Mouse (Mus musculus) ES-Bruce4 (cell line): ENCODE data around the gene Ptpn13.

Experiments
- CTCF ChIP-seq: IDR thresholded peaks from one replicate; pipeline ENCODE4 v1.8.1; 2011; ENCODE audit warnings: low read depth, low read length
- EP300 ChIP-seq: IDR thresholded peaks from 2 replicates; pipeline ENCODE4 v1.6.1; 2011; ENCODE audit warnings: low read depth, low read length; ENCODE audit not compliant: insufficient read depth
- POLR2A ChIP-seq: IDR thresholded peaks from one replicate; pipeline ENCODE4 v1.8.1; 2011; ENCODE audit warnings: low read length; ENCODE audit not compliant: insufficient read depth

DNA sequence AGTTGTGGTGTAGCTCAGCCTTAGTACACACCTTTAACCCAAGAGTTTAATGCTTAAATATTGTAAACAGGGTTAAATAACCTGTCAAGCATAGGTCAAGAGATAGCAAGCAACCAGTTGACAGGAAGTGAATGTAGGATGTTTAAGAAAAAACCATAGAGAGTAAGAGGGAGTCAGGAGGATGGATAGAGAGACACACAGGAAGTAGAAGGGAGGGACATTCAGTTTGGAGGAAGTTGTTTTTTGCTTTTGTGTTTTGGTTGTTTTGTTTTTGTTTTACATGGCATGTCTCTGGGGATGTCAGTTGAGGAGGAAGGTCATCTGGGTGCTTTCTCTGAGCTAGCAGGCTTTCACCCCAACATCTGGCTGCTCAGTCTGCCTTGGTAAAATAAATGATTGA, 91.6 kb downstream of the Ptpn13 start:
- TF ChIP-seq CTCF (no peak), POLR2A (no peak), EP300 (no peak)
